Mouse (Mus musculus): ENCODE measurements at regions not wholly inside any gene's neighbourhood (a gene's known extent, or its start where the extent isn't known, plus 50 kb on each side); places are given as distances from the start of the nearest gene placed in this dataset.

DNA sequence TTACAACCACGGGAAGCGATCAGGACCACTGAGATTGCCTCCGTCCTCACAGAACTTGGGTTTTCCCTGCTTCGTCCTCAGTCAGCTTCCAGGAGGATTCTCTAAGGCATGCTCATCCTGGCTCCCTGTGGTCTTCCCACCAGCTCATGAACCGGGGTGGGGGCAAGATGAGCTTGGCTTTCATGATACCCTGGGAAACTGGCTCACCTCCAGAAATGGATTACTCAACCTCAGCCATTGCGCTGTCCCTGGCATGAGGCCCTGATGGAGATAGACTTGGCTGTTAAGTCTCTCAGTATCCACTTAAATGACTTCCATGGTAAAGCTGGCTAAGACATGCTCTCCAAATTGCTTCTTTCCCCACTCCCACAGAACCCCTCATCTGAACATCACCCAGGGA lies 160.0 kb upstream of the Cdh4 start:
- no peak for TF ChIP-seq CTCF (IDR thresholded peaks at IDR 0.05; ENCODE audit: control insufficient read depth, insufficient read depth, insufficient replicate concordance, low read depth, low read length)
- no peak for TF ChIP-seq POLR2A (IDR thresholded peaks at IDR 0.05; ENCODE audit: control insufficient read depth, low read depth, low read length)
